Mouse (Mus musculus): ENCODE measurements around the gene 1700024P04Rik. TPM values are rescaled to one million over a fixed set of nuclear protein-coding genes. Genes with fewer than 3 reads are reported as not detected.

The 1700024P04Rik gene
- polyA plus RNA-seq (2015; fragmentation: Nextera tagmentation; extraction: Ambion mirVana), result not detected in 2 replicates

GRCm38 (mm10) chr13:98984465-98984864 lies at the start of gene 1700024P04Rik:
1700024P04Rik (minus strand) TSS chr13:98984565.

Other genes with a start within 250 kb of the 1700024P04Rik start
- 20.2 and 23.2 TPM in 2 replicates for gene Fcho2, start 169.1 kb downstream of the 1700024P04Rik start, polyA plus RNA-seq (2015; fragmentation: Nextera tagmentation; extraction: Ambion mirVana)
- gene Tnpo1, start 58.2 kb downstream of the 1700024P04Rik start, polyA plus RNA-seq (2015; fragmentation: Nextera tagmentation; extraction: Ambion mirVana), result 21.7 and 23.6 TPM in 2 replicates
- gene Zfp366, start 200.3 kb upstream of the 1700024P04Rik start, polyA plus RNA-seq (2015; fragmentation: Nextera tagmentation; extraction: Ambion mirVana), result 0.65 and 0.69 TPM in 2 replicates

Measured in neural tube, postnatal 0 days (tissue).